Mouse (Mus musculus) thymus, postnatal 36 days (tissue): ENCODE results near the gene Nhlrc4.

Experiments used
- DNase-seq, 2 experiments: peaks; one replicate each; pipeline ENCODE4 v3.0.0; 2022; ENCODE audit warnings: mixed read lengths in 2 of 2

The Nhlrc4 gene

GRCm38 (mm10) chr17:25919786-25920642 lies 24.7 kb downstream of the Nhlrc4 start:
- DNase-seq, result peak; percentile 99 to 100

DNA sequence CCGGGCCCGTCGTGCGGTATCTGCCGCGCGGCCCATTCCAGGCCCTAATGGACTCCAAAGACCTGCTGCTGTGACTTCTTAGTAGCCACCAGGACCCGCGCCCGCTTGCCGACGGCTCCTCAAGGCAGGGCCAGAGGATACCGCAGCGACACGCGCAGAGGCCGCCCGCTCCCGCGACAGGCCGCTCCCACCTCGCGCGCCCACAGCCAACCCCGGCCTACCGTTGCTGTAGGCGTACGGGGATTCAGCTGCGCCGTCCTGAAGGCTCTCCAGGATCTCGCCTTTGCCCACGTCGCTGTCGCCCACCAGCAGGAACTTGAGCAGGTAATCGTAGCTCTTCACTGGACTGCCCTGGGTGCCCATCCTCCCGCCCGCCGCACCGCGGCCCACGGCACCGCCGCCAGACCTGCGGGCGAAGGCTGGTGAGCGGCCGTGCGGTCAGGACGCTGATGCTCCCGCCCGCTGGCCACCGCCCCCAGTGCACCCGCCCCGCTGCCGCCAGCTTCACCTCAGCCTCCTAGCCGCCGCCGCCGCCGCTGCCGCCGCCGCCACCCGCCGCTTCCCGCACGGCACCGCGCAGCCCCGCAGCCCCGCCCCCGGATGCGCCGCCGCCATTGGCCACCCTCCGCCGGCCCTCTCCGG lies 25.5 kb downstream of the Nhlrc4 start, which contains the start of gene Rab40c:
Gene Rab40c (minus strand): TSS at position 584 of the 642 bp plus-strand sequence.
- DNase-seq, result no peak

GRCm38 (mm10) chr17:25918037-25918750 lies 26.6 kb downstream of the Nhlrc4 start:
- DNase-seq, result no peak

DNA sequence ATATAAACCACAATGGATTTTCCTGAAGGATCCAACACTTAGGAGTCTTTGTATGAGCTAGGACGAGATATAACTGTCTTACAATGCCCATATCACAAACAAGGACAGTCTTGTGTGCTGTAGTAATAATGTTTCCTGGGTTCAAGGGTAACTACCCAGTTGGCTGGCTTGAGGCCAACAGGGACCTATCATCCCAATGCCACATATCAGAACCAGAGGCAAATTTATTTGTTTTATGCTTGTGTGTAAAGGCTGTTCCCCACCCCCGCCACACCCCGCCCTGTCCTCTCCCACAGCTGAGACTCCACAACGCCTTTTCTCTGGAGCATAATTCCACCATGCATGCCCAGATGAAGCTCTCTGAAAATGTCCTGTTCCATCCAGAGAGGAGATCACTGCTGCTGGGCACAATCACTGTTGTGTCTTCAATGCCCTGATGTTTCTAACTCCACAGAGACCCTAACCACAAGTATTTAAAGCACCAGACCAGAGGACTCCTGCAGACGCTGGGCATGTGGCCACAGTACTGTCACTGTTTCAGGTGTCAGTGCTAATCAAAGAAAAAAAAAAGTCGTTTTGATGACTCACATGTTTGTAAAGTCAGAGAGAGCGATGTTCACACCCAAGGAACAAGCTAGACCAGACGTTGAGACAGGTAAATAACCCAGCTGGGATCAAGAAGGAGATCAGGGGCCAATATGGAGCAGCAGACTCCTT lies 27.7 kb downstream of the Nhlrc4 start:
- no peak for DNase-seq

- no peak for DNase-seq
Observed at GRCm38 (mm10) chr17:25914295-25914694, 30.5 kb downstream of the Nhlrc4 start.

DNA sequence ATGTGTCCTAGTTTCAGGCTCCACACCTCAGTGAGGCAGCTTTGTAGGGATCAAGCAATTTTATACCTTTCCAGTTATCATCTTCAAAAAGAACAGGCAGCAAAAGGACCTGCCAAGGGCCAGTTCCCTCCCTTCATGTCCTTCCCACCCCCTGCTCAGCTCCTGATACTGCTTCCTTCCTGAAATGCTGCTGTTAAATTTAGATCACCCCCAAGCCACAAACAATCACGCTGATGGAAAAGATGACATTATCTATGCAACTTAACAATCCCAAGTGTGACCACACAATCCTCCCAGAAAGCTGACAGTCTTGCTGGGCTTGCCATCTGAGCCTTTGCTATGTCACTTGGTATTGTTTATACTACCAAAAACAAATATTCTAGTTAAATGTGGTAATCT lies 30.9 kb downstream of the Nhlrc4 start:
- no peak for DNase-seq

GRCm38 (mm10) chr17:25913186-25913876 lies 31.4 kb downstream of the Nhlrc4 start:
- DNase-seq, result no peak

DNA sequence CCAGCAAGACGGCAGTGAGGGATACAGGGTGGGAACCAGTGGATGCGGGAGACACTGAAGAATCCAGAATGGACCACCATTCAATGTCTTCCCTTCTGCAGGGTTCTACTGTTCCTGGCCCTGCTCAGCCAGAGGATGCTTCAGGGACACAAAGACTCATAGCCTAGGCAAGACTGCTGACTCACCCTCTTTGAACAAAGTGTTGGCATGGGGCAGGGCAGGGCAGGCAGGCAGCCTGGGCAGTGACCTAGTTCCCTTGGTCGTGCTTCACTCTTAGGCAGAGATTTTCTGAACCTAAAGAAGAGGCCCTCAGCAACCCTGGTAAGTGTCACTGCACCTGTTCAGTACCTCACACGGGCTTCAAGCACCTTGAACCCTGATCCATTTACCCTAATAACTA lies 32.9 kb downstream of the Nhlrc4 start:
- no peak for DNase-seq

GRCm38 (mm10) chr17:25907640-25908039 lies 37.1 kb downstream of the Nhlrc4 start:
- no peak for DNase-seq

GRCm38 (mm10) chr17:25903061-25903460 lies 41.7 kb downstream of the Nhlrc4 start:
- no peak for DNase-seq

DNA sequence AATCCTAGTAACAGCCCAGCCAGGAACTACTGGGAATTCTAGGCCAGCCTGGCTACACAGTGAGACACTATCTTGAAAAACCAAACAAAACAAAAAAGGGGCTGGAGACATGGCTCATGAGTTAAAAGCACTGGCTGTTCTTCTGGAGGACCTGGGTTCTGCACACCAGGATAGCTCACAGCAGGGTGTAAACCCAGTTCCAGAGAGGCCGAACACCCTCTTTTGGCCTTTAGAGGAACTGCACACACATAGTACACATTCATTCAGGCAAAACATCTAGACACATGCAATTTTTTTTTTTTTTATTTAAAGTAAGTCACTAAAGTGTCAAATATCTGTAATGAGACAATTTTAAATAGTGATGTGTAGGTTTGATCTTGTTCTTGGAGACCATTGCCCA lies 44.6 kb downstream of the Nhlrc4 start:
- no peak for DNase-seq

DNA sequence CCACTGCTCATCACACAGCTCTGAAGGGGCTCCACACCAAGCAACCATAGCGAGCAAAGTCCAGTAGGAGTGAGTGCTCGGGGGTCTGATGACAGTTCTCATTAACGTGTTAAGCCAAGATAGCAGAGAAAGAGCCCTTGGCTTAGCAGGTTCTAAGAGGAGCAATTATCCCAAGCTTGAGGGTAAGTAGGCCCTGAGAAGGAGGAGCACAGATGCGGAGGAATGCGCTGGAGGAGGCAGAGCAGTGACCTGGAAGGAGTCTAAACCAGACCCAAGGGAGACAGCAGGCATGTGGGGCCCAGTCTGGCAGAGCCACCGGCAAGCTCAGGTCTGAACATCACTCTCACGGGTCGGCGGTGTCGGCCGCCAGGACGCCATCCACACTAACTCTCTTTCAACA lies 48.9 kb downstream of the Nhlrc4 start:
- no peak for DNase-seq

- DNase-seq, result no peak
Observed at GRCm38 (mm10) chr17:25895415-25895814, 49.3 kb downstream of the Nhlrc4 start.

GRCm38 (mm10) chr17:25893975-25894617 lies 50.7 kb downstream of the Nhlrc4 start:
- peak; percentile 65 to 66 for DNase-seq
